Mouse (Mus musculus) heart, adult 18-20 months (tissue): ENCODE data around the gene Frmd4b. TPM values are rescaled to one million over a fixed set of nuclear protein-coding genes. Genes with fewer than 3 reads are reported as not detected.

Experiments used
- DNase-seq, 2 experiments: peaks; one replicate each; pipeline ENCODE4 v3.0.0; 2021 to 2022; ENCODE audit warnings: mixed read lengths in 1 of 2
- total RNA-seq, 2 experiments: library from RNA; stranded (reverse); gene quantifications; 2 replicates each; pipeline ENCODE4 v1.2.3; 2021

Gene Frmd4b
- total RNA-seq, 2 experiments from 2014 or later, result 11.7 to 15.8 TPM

DNA sequence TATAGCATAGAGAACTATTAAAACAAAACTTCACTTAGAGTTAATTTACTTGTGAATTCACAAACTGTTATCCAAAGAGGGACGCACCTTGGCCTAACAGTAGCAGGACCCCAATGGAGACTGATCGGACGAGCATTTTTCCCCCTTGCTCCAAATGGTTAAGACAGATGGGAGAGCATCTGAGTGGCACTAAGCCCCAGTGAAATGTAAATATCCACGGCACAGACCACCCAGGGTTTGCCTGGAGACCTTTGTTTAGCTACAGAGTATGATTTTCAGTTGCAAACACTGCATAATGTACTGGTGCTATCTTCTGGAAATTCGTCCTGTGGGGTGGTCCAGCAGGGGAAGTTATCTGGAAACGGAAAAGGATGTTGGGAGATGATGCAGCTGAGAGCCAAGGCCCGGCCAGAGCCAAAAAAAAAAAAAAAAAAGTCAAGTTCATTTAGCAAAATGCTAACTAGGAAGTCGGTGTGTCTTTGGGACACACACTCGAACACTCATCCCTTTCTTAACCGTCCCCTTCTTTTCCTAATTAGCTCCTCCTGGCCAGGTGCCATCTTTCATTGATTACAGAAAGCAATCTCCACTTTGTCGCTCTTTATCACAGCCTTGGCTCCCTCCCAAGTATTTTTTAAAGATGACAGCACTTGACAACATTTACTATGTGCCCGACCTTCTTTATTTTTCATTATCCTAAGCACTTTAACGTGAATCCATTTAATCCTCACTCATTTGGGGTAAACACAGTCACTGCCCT is 95.9 kb downstream of the Frmd4b start:
- peak; percentile 39 to 62 for DNase-seq

DNA sequence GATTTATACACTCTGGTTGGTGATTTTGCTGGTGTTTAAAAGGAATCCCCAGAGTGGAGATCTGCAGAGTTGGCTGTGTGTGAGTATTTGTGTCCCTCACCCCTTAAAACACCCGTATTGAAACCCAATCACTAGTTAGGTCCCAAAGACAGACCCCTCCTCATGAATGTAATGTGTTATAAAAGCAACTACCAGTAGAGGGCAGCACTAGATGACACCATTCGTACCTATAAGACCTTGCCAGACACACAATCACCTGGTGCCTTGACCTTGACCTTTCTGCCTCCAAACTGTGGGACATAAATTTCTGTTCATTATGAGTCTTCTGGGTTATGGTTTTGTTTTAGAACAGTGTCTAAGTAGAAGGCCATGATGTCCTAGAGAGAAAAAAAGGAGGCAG is 96.8 kb downstream of the Frmd4b start:
- DNase-seq, result peak in 1 of 2 experiments; percentile 23

DNA sequence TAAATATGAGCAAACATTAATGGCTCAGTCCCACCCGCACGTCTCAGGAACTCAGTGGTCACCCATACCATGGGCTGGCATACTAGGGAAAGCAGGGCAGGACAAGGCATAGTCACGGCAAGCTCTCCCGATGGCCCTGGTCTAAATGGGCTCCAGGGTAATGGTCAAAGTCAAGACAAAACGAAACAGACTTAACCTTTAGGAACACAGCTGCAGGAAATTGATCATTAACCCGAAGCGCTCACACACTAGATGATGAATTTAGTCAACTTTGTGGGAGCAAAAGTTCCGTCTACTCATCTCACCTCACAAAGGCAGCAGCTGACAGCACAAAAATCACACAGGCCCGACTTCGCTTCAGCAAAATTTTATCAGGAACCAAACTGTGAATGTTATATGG is 97.8 kb downstream of the Frmd4b start:
- DNase-seq, result no peak

DNA sequence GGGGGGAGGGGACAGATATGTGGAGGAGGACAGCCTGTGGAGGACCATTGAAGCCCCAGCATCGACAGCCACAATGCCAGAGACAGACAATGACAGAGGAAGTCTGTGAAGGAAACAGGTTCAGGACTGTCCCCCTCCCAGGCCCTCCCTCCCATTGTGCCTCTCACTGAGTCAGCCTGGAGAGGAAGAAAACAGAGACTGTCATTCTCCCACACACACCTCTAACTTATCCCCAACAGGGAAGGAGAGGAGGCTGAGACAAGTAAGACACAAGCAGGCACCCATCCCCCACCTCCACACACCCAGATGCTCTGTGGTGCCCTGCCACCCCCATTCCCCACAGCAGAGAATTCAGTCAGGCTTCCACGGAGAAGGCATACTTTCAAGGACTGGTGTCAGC is 98.9 kb downstream of the Frmd4b start:
- no peak for DNase-seq

DNA sequence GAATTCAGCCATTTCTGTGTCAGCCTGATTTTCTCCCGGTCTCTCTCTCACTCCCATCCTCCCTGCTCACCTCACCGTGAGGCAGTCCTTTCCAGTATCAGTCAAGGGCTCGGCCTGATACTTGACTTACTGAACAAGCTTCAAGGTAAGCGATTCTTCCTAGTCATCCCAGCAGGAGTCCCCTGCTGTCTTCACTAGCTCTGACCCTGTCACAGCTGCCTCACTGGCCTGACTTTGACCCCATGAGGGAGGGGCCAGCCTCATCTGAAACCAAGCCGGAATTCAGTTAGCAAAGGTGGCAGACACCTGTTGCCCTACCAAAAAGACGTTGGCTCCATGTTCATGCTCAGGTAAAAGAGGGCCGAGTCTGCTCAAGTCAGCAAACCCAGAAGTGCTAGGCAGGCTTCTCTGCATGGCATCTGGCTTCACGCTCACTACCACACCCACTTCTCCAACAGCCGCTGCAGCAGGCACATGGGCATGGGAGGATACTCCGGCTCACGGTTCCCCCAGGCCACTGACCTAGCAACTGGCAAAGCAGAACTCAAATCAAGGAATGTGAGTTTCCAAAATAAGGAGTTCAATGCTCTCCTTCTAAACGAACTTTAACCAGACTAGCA is 99.6 kb downstream of the Frmd4b start:
- no peak for DNase-seq

DNA sequence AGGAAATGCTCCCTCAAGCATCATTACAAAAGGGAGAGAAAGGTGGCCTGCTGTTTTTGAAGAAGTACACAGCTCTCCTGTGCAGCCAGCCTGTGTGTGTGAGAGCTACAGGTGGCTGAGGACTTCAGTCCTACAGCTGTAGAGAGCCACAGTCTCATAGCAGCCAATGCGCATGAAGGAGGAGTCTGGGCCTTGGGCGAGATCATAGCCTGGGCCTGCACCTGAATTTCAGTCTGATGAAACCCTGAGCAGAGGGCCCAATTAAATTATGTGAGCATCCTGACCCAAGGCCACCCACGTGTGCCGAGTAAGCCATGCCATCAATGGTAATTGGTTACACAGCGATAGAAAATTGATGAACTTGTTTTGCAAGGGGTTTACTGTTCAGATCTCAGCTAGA is 100.4 kb downstream of the Frmd4b start:
- no peak for DNase-seq

DNA sequence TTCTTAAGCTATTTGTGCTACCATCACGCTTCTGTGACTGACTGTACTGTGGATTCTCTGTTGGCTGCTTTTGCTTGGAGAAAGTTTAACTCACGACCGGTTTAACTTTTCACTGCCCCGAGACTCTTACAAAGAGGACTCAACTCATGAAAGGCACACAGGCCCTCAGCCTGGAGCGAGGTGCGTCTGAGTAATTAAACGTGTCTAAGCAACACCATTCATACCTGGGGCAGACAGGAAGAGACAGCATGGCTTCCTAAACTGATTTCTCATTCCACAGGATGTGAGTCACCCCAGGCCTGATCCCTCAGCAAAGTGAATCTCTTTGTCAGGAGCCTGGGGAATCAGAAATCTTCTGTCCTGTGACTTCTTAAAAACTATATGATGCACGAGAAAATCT is 106.6 kb downstream of the Frmd4b start:
- no peak for DNase-seq

DNA sequence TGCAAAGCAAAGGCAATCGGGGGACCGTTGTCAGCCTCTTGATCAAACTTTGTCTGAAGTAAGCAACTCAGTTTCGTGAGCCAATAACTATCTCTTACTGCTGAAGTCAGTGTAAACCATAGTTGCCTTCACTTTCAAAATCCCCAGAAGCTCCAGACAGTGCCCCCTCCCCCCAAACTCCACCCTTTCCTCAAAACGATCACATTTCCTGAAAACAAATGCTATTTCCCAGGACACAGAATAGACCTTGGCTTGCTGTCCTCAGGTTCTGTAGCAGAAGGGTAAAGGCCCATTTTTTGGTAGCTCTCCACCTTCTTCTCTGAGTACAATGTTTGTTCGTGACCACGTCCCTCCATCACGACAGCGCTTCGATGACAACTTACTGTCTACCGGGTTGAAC is 107.9 kb downstream of the Frmd4b start:
- DNase-seq, result peak; percentile 44 to 64

DNA sequence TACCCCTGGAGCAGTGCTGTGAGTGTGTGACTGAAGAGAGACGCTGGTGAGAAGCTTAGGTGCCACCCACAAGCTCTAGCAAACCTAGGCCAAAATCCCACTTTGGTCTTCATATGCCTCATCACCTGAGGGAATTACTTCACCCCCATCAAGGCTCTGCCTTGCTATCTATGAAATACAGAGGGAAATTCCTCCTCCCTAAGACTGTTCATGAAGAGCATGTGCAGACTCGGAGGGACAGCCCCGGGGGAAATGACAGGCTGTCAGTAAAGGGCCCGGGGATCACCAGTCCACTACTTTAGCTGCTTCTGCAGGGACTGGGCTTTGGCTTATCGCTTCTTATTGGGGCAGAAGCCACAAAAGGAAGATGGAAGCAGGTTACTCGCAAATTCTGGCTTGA is 108.9 kb downstream of the Frmd4b start:
- no peak for DNase-seq

DNA sequence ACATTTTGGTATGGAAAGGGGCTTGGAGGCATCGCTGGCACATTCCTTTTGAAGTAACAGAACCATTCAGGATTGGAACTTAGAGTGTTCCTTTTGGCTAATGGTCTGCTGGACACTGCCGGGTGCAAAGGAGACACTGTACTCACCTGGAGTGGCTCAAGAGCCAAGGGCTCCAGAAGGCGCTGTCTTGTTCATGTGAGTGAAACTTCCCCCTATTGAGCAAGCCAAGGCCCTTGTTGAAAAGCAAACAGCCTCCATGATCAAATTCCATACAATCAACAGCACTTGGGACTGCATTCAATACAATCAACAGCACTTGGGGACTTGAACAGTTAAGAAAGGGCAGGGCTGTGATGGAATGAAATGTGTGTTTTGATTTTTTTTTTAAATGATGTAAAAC is 109.4 kb downstream of the Frmd4b start:
- no peak for DNase-seq

DNA sequence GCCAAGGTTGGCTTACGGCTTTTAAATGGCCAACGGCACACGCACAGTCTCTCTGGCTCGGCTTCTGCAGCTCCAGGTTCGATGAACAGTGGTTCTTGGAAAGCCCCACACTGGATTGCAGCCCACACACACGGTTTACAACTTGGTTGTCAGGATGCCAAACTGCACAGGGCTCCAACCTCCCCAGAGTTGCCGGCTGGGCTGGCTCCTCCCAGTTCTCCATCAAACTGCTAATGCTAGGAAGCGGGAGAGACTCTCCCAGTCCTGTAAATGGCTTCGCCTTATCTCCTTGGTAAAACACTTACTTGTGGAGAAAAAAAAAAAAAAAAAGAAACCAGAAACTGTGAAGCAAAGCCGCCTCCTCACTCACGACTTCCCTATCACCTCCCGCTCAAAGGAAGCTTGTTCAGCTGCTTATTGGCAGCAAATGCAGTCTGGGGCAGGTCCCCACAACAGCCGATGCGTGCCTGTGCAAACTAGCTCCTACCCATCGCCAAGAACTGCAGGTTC is 111.1 kb downstream of the Frmd4b start:
- DNase-seq, result peak; percentile 87 to 91

DNA sequence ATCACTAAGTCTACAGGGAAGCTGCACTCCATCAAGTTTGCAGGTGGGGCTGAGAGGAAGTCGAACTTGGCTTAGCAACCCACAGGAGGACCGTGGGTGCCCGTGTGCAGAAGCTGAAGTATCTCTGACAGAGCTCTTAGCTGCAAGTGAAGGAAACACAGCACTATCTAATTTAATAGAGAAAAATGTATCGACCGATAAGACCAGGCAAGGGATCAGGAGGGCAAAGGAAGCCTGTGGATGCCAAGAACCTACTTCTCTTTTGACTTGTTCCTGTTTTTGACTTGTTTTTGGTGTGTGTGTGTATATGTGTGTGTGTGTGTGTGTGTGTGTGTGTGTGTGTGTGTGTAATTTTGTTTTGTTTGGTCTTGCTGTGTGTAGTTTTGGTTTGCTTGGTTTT is 112.7 kb downstream of the Frmd4b start:
- DNase-seq, result no peak

DNA sequence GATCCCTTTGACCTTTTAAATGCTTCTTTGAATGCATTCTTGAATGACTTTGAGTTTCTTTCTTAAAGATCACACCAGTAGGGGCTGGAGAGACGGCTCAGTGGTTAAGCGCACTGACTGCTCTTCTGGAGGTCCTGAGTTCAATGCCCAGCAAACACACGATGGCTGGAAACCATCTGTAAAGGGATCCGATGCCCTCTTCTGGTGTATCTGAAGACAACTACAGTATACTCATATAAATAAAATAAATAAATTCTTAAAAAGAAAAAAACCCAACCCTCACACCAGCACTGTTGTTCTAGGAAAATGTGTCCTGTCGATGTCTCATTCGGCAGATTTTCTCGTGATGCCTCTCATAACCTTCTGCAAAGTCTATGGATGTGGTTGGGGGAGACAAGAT is 116.3 kb downstream of the Frmd4b start:
- DNase-seq, result no peak

DNA sequence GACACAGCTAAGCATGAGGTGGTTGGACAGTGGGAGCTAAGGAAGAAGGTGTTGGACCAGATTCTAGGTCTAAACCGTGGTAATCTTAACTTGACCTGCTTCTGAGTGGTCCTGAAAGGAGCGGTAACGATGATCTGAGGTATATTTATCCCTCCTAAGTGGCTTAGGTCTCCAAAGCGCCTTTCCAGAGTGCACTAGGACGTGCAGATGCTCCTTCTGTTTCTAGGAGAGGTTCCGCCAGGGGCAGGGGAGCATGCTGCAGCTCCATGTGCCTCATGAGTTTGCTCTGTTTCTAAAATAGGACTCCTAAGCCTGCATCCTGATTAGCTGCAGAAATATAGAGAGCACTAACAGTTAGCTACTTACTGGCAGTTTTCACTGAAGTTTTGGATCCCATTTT is 117.1 kb downstream of the Frmd4b start:
- DNase-seq, result no peak

DNA sequence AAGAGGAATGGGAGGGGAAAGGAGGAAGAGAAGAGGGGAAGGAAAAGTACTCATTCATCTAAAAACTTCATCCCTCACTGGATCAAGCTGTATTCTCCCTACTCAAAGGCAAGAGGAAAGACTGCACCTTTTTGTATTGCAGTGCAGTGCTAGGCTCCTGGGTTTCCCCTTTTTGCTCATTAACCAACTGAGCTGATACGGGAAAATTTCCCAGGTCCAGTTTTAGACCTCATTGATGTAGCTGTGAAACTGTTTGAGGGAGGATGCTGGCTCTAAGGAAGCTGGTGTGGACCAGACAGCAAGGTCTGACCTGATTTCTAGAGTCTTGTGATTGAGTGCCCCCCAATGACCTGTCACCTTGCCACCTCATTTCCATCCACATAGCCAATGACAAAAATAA is 121.3 kb downstream of the Frmd4b start:
- no peak for DNase-seq

DNA sequence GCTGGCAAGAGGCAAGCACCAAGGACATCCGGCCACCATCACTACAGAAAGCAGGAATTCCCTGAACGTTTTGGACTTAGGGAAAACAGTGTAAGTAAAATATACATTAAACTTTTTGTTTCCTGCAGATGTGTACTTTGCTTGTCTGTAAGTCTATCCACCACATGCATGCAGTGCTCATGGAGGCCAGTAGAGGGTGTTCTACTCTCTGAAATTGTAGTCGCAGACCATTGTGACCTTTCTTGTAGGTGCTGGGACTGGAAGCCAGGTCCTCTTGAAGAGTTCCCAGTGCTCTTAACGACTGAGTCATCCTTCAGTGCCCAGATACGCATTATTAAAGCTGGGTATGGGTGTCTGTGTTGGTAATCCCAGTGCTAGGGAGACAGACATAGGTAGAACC is 126.3 kb downstream of the Frmd4b start:
- no peak for DNase-seq

DNA sequence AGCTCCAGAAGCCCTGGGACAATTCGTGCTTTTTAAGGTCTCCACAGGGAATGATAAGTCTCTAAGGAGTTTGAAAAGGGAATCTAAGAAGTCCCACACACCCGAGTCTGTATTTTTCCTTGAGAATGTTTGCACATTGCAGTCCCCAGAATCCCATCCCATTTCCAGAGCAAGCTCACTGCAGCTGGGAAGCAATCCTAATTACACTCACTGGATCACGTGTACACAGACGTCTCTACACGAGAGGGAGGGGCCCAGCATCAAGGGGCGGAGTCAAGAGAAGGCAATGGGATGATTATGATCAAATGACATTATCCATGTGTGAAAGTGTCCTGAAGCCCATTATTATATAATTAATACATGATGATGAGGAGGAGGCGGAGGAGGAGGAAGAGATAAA is 128.5 kb downstream of the Frmd4b start:
- DNase-seq, result peak; percentile 78

DNA sequence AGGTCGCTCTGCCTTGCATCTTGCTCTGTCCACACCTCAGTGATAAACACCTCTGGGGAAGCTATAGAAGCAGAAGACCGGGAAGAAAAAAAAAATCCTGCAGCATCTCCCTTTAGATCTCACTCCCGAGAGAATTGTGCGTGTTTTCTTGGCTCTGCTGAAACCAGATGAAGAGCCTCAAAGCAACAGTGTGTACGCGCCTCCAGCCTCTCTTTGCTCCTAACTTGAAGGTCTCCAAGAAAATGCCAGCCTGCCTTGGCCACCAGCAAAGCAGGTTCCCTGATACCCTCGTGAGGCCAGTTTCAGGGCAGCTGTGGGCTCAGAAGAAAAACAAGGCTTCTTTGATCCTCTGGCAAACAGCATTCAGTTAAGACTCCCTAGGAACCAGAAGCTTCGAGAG is 129.1 kb downstream of the Frmd4b start:
- DNase-seq, result peak in 1 of 2 experiments; percentile 49

DNA sequence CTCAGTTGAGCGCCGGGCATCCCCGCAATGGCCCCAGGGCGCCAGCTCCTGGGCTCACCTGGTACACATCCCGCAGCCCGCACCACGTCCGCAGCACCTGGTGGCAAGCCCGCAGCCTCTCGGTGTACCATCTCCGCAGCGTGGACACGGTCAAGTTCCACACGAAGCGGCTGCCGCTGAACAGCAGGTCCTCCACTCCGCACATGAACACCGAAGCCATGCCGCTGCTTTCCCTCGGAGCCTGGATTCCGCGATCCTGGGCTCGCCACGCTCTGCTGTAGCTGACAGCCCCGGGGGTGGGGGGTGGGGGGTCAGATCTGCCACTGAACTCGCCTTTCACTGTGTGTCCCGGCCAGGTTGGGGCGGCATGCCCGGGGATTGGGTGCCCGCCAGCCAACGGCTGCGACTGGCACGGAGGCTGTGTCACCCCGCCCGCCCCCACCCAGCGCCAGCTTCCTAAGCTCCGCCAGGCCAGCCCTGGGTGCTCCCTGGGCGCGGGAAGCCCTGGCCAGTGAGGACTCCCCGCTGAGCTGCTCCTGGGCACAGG is 129.7 kb downstream of the Frmd4b start:
- DNase-seq, result peak; percentile 80 to 85

DNA sequence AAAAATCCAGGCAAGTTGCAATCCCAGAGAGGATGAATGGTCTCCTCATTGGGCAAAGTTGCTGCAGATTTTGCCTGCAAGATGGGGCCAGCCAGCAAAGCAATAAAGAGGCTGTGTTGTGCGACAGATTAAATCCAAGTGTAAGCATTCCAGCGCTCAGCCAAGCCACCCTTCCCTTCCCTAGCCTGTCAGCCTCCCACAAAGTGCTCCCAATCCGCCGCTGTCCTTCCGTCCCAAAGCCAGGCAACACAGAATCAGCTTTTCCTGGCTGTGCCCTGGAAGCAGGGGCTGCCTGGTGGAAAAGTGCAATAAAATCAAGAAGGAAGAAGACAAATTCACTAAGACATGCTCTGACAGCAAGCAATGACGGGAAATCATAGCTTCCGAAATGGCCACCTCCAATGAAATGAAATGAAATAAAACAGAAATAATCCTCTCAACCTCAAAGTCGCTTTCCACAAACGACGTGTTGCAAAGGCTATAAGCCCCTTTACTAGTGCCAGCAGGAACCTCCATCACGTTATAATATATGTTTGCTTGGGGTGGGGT is 130.5 kb downstream of the Frmd4b start:
- DNase-seq, result peak; percentile 45 to 63

DNA sequence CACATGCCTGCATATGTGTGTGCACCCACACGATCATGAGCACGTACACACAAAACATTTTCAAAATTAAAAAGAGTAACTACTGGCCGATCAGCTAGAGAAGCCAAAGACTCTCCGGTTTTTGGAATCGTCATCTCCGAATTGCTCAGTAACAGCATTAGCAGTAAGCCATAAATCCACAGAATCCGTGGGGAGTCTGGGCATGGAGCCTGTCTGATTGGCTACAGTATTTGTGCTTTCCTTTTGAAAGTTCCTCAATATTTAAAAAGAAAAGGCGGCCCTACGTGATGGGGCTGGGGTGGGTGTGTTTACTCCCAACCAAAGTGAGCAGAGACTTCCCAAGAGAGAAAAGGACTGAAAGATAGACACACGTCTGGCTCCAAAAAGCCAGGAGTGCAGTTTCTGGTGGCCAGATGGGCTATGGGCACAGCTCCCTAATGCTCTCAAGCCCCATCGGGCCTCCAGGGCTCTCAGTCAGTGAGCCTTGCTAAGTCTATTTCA is 131.4 kb downstream of the Frmd4b start:
- DNase-seq, result peak; percentile 50 to 57

DNA sequence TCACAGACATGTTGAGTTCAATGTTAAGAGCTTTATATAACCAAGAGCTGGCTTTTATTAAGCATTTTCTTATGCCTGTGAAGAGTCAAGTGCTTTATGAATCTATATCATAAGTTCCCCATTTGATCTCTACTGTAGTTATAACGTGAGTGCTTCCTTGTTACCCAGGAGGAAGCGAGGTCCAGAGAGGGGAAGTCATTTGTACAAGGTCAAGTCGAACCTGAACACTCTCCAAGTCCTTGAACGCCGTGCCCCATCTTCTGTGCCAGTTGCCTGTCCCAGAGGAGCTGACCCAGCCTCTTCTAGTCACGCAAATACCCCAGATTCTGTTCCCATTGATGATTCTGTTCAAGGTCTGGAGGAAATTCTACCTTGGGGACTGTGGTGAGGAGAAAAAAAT is 135.4 kb downstream of the Frmd4b start:
- no peak for DNase-seq
